Mouse (Mus musculus) bone marrow, adult 2 months (tissue): ENCODE results near the gene Gopc.

ENCODE experiments used
- CTCF ChIP-seq: fragments of 200-500 bp; IDR thresholded peaks from 2 replicates; pipeline ENCODE4 v1.5.1; 2011; ENCODE audit warnings: low read length, control low read depth; ENCODE audit not compliant: control insufficient read depth, insufficient read depth
- POLR2A ChIP-seq: fragments of 200-500 bp; IDR thresholded peaks from 2 replicates; pipeline ENCODE4 v1.6.1; 2011; ENCODE audit warnings: low read depth, mild to moderate bottlenecking, control low read depth, low read length, borderline replicate concordance; ENCODE audit not compliant: control insufficient read depth

GRCm38 (mm10) chr10:52304574-52304973, 77.3 kb downstream of the Gopc start:
- TF ChIP-seq CTCF (no peak), POLR2A (no peak)
